Mouse (Mus musculus): ENCODE results near the gene Acoxl.

DNA sequence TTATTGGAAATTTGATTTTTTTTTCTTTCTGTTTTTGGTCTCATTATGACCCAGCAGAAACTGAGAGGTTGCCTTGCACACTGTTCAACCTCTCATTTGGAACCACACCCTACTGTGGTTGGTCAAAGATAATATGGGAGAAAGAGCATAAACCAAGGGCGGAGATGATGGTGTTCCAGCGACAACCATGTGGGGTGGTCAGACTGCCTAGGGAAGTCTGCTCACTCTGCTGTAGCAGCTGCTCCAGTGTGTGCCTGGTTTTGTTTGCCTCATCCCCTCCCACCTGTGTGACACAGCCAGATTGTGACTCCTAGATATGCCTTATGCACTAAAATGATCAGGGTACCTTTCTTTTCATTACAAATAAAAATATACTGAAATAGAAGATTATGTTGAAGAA, 130.3 kb downstream of the Acoxl start:
- no peak for TF ChIP-seq POLR2A (IDR thresholded peaks at IDR 0.05; ENCODE audit: low read depth, low read length)
- no peak for TF ChIP-seq CTCF (IDR thresholded peaks at IDR 0.05; ENCODE audit: extremely low read depth, insufficient read depth, insufficient read length, insufficient replicate concordance)
